Comparison of ENCODE assay signal across 27 mouse cellular contexts in genomic region chr5:138849682-138850461, GRCm38 (mm10). TPM values are rescaled to one million over a fixed set of nuclear protein-coding genes. Genes with fewer than 3 reads are reported as not detected.
DNase-seq lines count a peak whose midpoint lies in the region; ATAC-seq lines count a peak whose summit lies in the region.
"Had no signal": no experiment of that assay in that cellular context is flagged by ENCODE, and none has a peak within 500 bp of the region (broad histone marks: within the 10 kb centered on the region; RNA-seq: fewer than 3 reads in every experiment).

No protein-coding gene starts in this region.

- peak overlapping the region; percentile 19; the same call in 1 of the 2 replicates for H3K9ac ChIP-seq in intestine, embryonic 15.5 days
- H3K9ac ChIP-seq: forebrain, embryonic 12.5 days; kidney, embryonic 15.5 days; liver, embryonic 15.5 days; neural tube, embryonic 12.5 days had no signal

- WGBS in intestine, embryonic 15.5 days = 55% methylated on average over 23 of the region's 23 CpGs

- H3K4me1 ChIP-seq in intestine, embryonic 15.5 days (replicated peaks) = peaks cover 15% of the 10 kb centered on the region
- H3K4me1 ChIP-seq: liver, embryonic 15.5 days had no signal

- peak overlapping the region; percentile 45 for H3K4me2 ChIP-seq in intestine, embryonic 15.5 days (replicated peaks)
- H3K4me2 ChIP-seq: forebrain, embryonic 12.5 days; kidney, embryonic 15.5 days; liver, embryonic 15.5 days; midbrain, embryonic 11.5 days; neural tube, embryonic 12.5 days had no signal

- ATAC-seq in intestine, embryonic 15.5 days = peak; percentile 79
- ATAC-seq: hindbrain, embryonic 16.5 days had no signal

- no peaks in the 10 kb centered on the region for H3K9me3 ChIP-seq in intestine, embryonic 15.5 days
- H3K9me3 ChIP-seq: forebrain, embryonic 12.5 days; kidney, embryonic 15.5 days; liver, embryonic 15.5 days; neural tube, embryonic 12.5 days had no signal

- no peaks in the 10 kb centered on the region for H3K36me3 ChIP-seq in intestine, embryonic 15.5 days
- H3K36me3 ChIP-seq: forebrain, embryonic 12.5 days; kidney, embryonic 15.5 days; liver, embryonic 15.5 days; neural tube, embryonic 12.5 days had no signal

- intact Hi-C loops in gastrocnemius, postnatal 14 days (cut with DNase I; ENCODE audit: low total_unique reads) = loop anchor here (2.0 kb wide), 1 partner anchor 329 kb away; no protein-coding TSS in a partner anchor

- 0 out of 2 replicates have a peak overlapping the region, but pooled peaks have one; percentile 13 for H3K4me3 ChIP-seq in intestine, embryonic 15.5 days (replicated peaks)
- H3K4me3 ChIP-seq: forebrain, embryonic 12.5 days; kidney, embryonic 15.5 days; liver, embryonic 15.5 days; neural tube, embryonic 12.5 days had no signal

- peak; percentile 20 for DNase-seq in gastrocnemius, postnatal 10 days
- DNase-seq in gastrocnemius, postnatal 14 days = no peak
- peak; percentile 45 for DNase-seq in right cerebral cortex, postnatal 14 days
- DNase-seq in right cerebral cortex, postnatal 25 days = no peak
- DNase-seq in left cerebral cortex, adult 11 months (ENCODE audit: low spot score) = no peak
- DNase-seq in thymus, postnatal 14 days = no peak
- DNase-seq: adrenal gland, postnatal 36 days; B cell, adult 2 months; cerebellum, adult 8-10 months; heart, adult 18-20 months; heart, postnatal 4 days; lung, postnatal 36 days; spleen, adult 18-20 months; thymus, postnatal 36 days had no signal

- no peaks in the 10 kb centered on the region for H3K27me3 ChIP-seq in intestine, embryonic 15.5 days (replicated peaks)
- H3K27me3 ChIP-seq: kidney, embryonic 15.5 days; liver, embryonic 15.5 days; neural tube, embryonic 12.5 days had no signal

- H3K27ac ChIP-seq in intestine, embryonic 15.5 days = peak overlapping the region; percentile 80
- H3K27ac ChIP-seq: forebrain, embryonic 12.5 days; kidney, embryonic 15.5 days; liver, embryonic 15.5 days; neural tube, embryonic 12.5 days had no signal

RNA-seq across cellular contexts. Expression of gene Gm5294, which starts 30.0 kb away (rescaled TPM):
- total RNA-seq in gastrocnemius, postnatal 10 days (2021) = not detected
- not detected for total RNA-seq in gastrocnemius, postnatal 14 days (2021)
- not detected in 2 replicates for polyA plus RNA-seq in intestine, embryonic 15.5 days (2015; fragmentation: Nextera tagmentation; extraction: Ambion mirVana)
- total RNA-seq: adrenal gland, postnatal 36 days; heart, adult 18-20 months; heart, postnatal 4 days; layer of hippocampus, postnatal 10 days; left cerebral cortex, postnatal 14 days; monocyte, adult 5-6 weeks had no signal
- polyA plus RNA-seq: forebrain, embryonic 12.5 days; heart, embryonic 14.5 days; kidney, embryonic 15.5 days; limb, embryonic 14.5 days; liver, embryonic 15.5 days; midbrain, embryonic 11.5 days; neural tube, embryonic 12.5 days; stomach, embryonic 14.5 days had no signal

Comparison
In these comparisons a context has a peak if more than half of its experiments do, and no peak if none do; other contexts are left out.
1. DNase-seq: peak in gastrocnemius, postnatal 10 days (single experiment) and right cerebral cortex, postnatal 14 days (single experiment); none in gastrocnemius, postnatal 14 days (single experiment), right cerebral cortex, postnatal 25 days (single experiment), left cerebral cortex, adult 11 months (single experiment) and thymus, postnatal 14 days (single experiment).